Mouse (Mus musculus) cerebellum, adult 2 months (tissue): ENCODE data around the gene Ffar4. TPM values are rescaled to one million over a fixed set of nuclear protein-coding genes. Genes with fewer than 3 reads are reported as not detected.

Experiments used
- DNase-seq, 2 experiments: peaks; one replicate each; pipeline ENCODE4 v3.0.0; 2021
- H3K27ac ChIP-seq: fragments of 200-500 bp; 2 replicates; pipeline ENCODE4 v1.5.1; 2012; ENCODE audit warnings: low read length, control low read depth, inconsistent platforms; ENCODE audit not compliant: insufficient read depth
- H3K27me3 ChIP-seq: fragments of 200-500 bp; 2 replicates; pipeline ENCODE4 v1.6.1; 2012; ENCODE audit warnings: inconsistent platforms, mild to moderate bottlenecking, low read length, moderate library complexity; ENCODE audit not compliant: control insufficient read depth, insufficient read depth
- H3K4me1 ChIP-seq: fragments of 200-500 bp; 2 replicates; pipeline ENCODE4 v1.6.1; 2011; ENCODE audit warnings: low read length; ENCODE audit not compliant: control insufficient read depth, insufficient read depth
- H3K4me3 ChIP-seq: fragments of 200-500 bp; replicated peaks from 2 replicates; pipeline ENCODE3; 2011; ENCODE audit warnings: mild to moderate bottlenecking, low read depth, low read length, control low read depth; ENCODE audit not compliant: insufficient read depth
- CTCF ChIP-seq: fragments of 200-500 bp; IDR thresholded peaks from 2 replicates; pipeline ENCODE4 v1.5.1; 2011; ENCODE audit warnings: low read depth, mild to moderate bottlenecking, control low read depth, low read length, moderate library complexity, borderline replicate concordance; ENCODE audit not compliant: insufficient read depth
- POLR2A ChIP-seq: fragments of 200-500 bp; IDR thresholded peaks from 2 replicates; pipeline ENCODE4 v1.6.1; 2011; ENCODE audit warnings: low read length, control low read depth, borderline replicate concordance; ENCODE audit not compliant: insufficient read depth
- whole genome bisulfite sequencing: fragments of 180-500 bp; shearing (Covaris S2); methylation state at CpG from one replicate; pipeline ENCODE4 v1.1.7; 2018; 5-methylcytosine and 5-hydroxymethylcytosine counted together
- polyA plus RNA-seq: library from polyadenylated mRNA; depleted of rRNA; stranded (reverse); fragments of >200 nt; gene quantifications from 2 replicates; pipeline ENCODE4 v1.2.3, GENCODE M21; 2012

The Ffar4 gene
- polyA plus RNA-seq, 1 experiment: not detected

DNA sequence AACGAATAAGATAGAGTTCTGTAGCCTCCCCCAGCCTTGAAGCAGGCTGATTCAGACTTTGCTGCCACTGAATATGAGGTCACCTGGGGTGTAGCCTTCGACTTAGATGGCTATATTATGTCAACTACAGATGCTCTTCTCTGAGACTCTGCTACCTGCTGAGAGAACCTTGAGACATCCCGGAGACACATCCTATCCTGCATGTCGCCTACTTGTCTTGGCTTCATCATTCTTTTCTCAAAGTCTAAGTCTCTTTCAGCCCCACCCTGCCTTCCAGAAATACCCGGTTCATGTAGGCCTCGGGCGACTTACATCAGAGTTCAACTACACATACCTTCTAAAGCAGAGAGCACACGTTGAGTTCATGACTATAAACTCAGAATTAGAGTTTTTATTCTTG is 39.9 kb upstream of the Ffar4 start:
- Histone ChIP-seq H3K4me1 (no peaks in the 10 kb centered on the region), H3K27me3 (no peaks in the 10 kb centered on the region), H3K27ac (no peak overlapping the region), H3K4me3 (no peak overlapping the region)
- no peak for DNase-seq
- 72% methylated on average over 8 of the region's 8 CpGs for WGBS
- no peak for TF ChIP-seq CTCF
- TF ChIP-seq POLR2A: no peak

GRCm38 (mm10) chr19:38063201-38063600 is 33.7 kb upstream of the Ffar4 start:
- H3K27me3 ChIP-seq: no peaks in the 10 kb centered on the region
- TF ChIP-seq CTCF (no peak), POLR2A (no peak)
- no peaks in the 10 kb centered on the region for H3K4me1 ChIP-seq
- no peak overlapping the region for H3K27ac ChIP-seq
- H3K4me3 ChIP-seq: no peak overlapping the region
- DNase-seq: no peak
- 93% methylated on average over 3 of the region's 3 CpGs for WGBS

DNA sequence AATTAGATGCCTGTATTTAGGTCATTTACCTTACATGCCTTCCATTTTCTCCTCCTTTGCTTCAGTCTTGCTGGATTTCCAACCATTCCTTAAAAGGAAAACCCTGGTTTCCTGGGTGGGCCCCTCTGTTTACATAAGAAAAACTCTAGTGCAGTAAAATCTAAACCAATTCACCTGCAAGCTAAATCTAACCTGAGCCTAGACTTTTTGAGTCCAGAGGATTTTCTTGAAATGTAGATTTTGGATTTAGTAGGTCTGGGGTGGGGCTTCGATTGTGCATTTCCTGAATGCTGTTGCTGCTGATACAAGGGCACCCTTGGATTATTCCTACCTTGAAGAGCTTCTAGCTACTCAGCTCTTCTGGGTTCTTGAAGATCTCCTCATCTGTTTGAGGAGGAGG is 32.8 kb upstream of the Ffar4 start:
- Histone ChIP-seq H3K4me3 (no peak overlapping the region), H3K4me1 (no peaks in the 10 kb centered on the region), H3K27me3 (no peaks in the 10 kb centered on the region), H3K27ac (no peak overlapping the region)
- WGBS: 98% methylated on average over 1 of the region's 1 CpGs
- TF ChIP-seq POLR2A: no peak
- TF ChIP-seq CTCF: no peak
- no peak for DNase-seq

DNA sequence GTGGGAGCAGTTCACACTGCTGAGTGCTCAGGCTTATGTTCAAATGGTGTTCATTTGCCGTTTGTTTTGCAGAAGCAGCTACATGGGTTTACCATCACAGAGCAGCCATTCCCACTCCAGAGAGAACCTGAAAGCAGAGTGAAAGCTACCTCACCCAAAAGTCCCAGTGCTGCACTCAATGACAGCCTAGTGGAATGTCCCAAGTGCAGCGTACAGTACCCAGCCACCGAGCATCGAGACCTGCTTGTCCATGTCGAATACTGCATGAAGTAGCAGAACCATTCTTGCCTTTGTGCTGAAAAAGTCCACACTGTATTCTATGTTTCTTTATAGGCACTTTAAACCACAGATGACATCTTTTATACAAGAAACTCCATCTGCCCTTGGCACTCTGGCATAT is 23.6 kb upstream of the Ffar4 start:
- Histone ChIP-seq H3K27me3 (no peaks in the 10 kb centered on the region), H3K4me1 (0 out of 2 replicates have a peak, but pooled peaks cover 2% of the 10 kb centered on the region), H3K27ac (no peak overlapping the region), H3K4me3 (no peak overlapping the region)
- 89% methylated on average over 5 of the region's 5 CpGs for WGBS
- TF ChIP-seq POLR2A (no peak), CTCF (no peak)
- no peak for DNase-seq

DNA sequence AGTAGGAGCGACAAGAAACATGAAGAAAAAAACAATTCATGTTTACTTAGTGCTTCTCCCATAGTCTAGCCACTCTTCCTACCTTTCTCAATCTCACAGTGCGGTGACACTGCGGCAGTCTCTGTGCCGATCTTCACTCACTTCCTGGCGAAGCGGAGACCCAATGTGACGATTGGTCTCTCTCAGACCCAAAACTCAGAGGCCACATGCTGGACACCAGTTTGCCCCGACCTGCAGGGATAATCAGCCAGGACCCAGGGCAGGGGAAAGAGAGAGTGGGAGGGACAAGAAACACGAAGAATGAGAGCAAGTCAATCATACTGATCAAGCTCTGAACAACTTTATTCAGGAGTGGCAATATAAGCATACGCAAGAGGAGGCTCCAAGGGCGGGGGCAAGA is 21.8 kb upstream of the Ffar4 start:
- DNase-seq: no peak
- TF ChIP-seq POLR2A: no peak
- no peak for TF ChIP-seq CTCF
- Histone ChIP-seq H3K4me3 (no peak overlapping the region), H3K27ac (no peak overlapping the region), H3K27me3 (no peaks in the 10 kb centered on the region), H3K4me1 (0 out of 2 replicates have a peak, but pooled peaks cover 2% of the 10 kb centered on the region)
- WGBS: 82% methylated on average over 11 of the region's 11 CpGs

DNA sequence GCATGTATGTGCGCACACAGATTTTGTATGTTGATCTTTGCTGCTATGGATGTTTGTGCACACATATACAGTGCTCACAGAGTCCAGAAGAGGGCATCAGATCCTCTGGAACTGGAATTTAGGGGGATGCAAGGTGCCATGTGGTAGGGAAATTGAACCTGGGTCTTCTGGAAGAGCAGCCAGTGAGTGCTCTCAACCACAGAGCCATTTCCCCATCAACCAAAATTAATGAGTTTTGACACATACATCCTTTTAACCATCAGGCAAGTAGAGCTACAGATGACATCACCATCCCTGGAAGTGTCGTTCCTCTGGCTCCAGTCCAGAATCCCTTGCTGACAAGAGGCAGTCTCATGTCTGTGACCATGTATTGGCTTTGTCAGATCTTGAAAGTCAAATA is 20.6 kb upstream of the Ffar4 start:
- DNase-seq: peak in 1 of 2 experiments; percentile 19
- TF ChIP-seq POLR2A: no peak
- TF ChIP-seq CTCF: no peak
- Histone ChIP-seq H3K4me1 (0 out of 2 replicates have a peak, but pooled peaks cover 2% of the 10 kb centered on the region), H3K27ac (no peak overlapping the region), H3K27me3 (no peaks in the 10 kb centered on the region), H3K4me3 (no peak overlapping the region)
- WGBS: 44% methylated on average over 2 of the region's 2 CpGs

GRCm38 (mm10) chr19:38077851-38078540 is 18.9 kb upstream of the Ffar4 start:
- peak; percentile 12 to 49 for DNase-seq
- Histone ChIP-seq H3K4me1 (0 out of 2 replicates have a peak, but pooled peaks cover 2% of the 10 kb centered on the region), H3K4me3 (no peak overlapping the region), H3K27ac (no peak overlapping the region), H3K27me3 (no peaks in the 10 kb centered on the region)
- 7% methylated on average over 3 of the region's 3 CpGs for WGBS
- TF ChIP-seq POLR2A (no peak), CTCF (no peak)

- TF ChIP-seq POLR2A: no peak
- no peak for TF ChIP-seq CTCF
- no peak overlapping the region for H3K27ac ChIP-seq
- no peak for DNase-seq
- H3K4me3 ChIP-seq: no peak overlapping the region
- WGBS: 60% methylated on average over 3 of the region's 3 CpGs
- H3K4me1 ChIP-seq: 0 out of 2 replicates have a peak, but pooled peaks cover 2% of the 10 kb centered on the region
- H3K27me3 ChIP-seq: no peaks in the 10 kb centered on the region
Observed at GRCm38 (mm10) chr19:38081361-38081760, 15.5 kb upstream of the Ffar4 start.
